Mouse (Mus musculus) liver, embryonic 12.5 days (tissue): ENCODE measurements at regions not wholly inside any gene's neighbourhood (a gene's known extent, or its start where the extent isn't known, plus 50 kb on each side); places are given as distances from the start of the nearest gene placed in this dataset.

ENCODE experiments used
- ATAC-seq: fragments of 200-750 bp; cut with Nextera tagmentation; 2 replicates; pipeline ENCODE4 v1.8.0; 2017; ENCODE audit warnings: moderate number of reproducible peaks, mild to moderate bottlenecking, moderate library complexity
- H3K27ac ChIP-seq: fragments of 300-500 bp; sonication (generic); 2 replicates; pipeline ENCODE4 v1.5.1; 2016; ENCODE audit warnings: mild to moderate bottlenecking
- H3K27me3 ChIP-seq: fragments of 300-500 bp; sonication (generic); replicated peaks from 2 replicates; pipeline ENCODE4 v1.6.1; 2016; ENCODE audit warnings: mild to moderate bottlenecking, moderate library complexity
- H3K36me3 ChIP-seq: fragments of 300-500 bp; sonication (generic); 2 replicates; pipeline ENCODE4 v1.6.1; 2016; ENCODE audit warnings: mild to moderate bottlenecking, moderate library complexity
- H3K4me1 ChIP-seq: fragments of 300-500 bp; sonication (generic); 2 replicates; pipeline ENCODE4 v1.6.1; 2016
- H3K4me2 ChIP-seq: fragments of 300-500 bp; sonication (generic); 2 replicates; pipeline ENCODE4 v1.6.1; 2016; ENCODE audit warnings: mild to moderate bottlenecking, moderate library complexity
- H3K4me3 ChIP-seq: fragments of 300-500 bp; sonication (generic); 2 replicates; pipeline ENCODE4 v1.5.1; 2016; ENCODE audit warnings: mild to moderate bottlenecking, moderate library complexity
- H3K9ac ChIP-seq: fragments of 300-500 bp; sonication (generic); 2 replicates; pipeline ENCODE4 v1.6.1; 2016; ENCODE audit warnings: mild to moderate bottlenecking, moderate library complexity
- H3K9me3 ChIP-seq: fragments of 300-500 bp; sonication (generic); replicated peaks from 2 replicates; pipeline ENCODE4 v1.6.1; 2016; ENCODE audit warnings: mild to moderate bottlenecking, moderate library complexity
- WGBS: fragments of 180-500 bp; shearing (Covaris S2); methylation state at CpG from one replicate; pipeline ENCODE4 v1.1.7; 2016; ENCODE audit not compliant: insufficient replicate concordance; 5-methylcytosine and 5-hydroxymethylcytosine counted together

DNA sequence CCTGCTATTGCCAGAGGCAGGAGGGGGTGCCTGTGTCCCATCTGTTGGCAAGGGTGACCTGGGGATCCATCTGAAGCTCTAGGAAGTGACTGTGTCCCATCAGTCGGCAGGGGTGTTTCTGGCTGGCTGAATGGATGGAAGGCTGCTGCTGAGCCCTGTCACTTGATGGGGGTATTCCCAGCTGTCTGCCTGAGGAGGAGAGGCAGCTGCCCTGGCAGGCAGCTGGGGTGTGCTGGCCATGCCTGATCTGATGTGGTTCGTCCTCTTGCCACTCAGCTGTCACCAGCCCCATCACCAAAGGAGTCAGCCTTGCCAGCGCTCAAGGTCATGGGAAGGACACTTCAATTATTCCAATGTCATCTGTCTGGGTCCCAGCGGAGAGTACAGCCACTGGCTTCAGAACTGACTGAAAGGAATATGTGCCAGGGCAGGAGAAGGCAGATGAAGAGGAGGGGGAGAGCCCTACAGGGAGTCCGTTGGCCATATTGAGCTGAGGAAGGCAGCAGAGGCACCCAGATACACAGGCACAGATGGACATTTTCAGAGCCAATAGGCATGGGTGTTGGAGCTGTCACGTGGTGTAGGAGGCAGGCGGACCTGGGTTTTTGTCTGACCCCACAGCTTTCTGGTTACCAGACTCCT lies 89.3 kb downstream of the Efnb1 start:
- H3K27ac ChIP-seq = no peak overlapping the region
- no peaks in the 10 kb centered on the region for H3K9me3 ChIP-seq
- WGBS = 65% methylated on average over 7 of the region's 7 CpGs
- no peak overlapping the region for H3K9ac ChIP-seq
- peaks cover 84% of the 10 kb centered on the region for H3K27me3 ChIP-seq
- H3K4me1 ChIP-seq = no peaks in the 10 kb centered on the region
- ATAC-seq = no peak
- H3K4me3 ChIP-seq = no peak overlapping the region
- no peak overlapping the region for H3K4me2 ChIP-seq
- no peaks in the 10 kb centered on the region for H3K36me3 ChIP-seq

DNA sequence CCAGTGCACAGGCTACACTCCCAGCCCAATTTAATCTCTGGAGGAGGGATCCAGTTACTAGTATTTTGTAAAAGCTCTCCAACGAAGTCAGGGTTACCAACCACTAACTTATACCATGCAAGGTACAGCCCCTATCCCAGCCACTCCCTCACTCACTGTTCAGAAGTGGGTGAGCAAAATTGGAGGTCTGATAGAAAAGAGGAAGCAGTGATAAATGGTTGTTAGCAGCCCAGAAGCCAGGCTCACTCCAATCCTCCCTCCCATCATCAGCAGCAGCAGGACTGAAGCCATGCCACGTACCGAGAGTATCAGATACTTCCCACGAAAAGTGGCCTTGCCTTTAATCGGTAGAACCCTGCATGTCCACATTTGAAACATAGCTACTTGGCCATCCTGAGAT lies 86.1 kb downstream of the Efnb1 start:
- Histone ChIP-seq H3K4me3 (no peak overlapping the region), H3K27me3 (peaks cover 91% of the 10 kb centered on the region), H3K36me3 (no peaks in the 10 kb centered on the region), H3K4me1 (no peaks in the 10 kb centered on the region), H3K9ac (no peak overlapping the region), H3K27ac (no peak overlapping the region), H3K4me2 (no peak overlapping the region), H3K9me3 (no peaks in the 10 kb centered on the region)
- ATAC-seq = no peak
- 59% methylated on average over 5 of the region's 5 CpGs for WGBS

DNA sequence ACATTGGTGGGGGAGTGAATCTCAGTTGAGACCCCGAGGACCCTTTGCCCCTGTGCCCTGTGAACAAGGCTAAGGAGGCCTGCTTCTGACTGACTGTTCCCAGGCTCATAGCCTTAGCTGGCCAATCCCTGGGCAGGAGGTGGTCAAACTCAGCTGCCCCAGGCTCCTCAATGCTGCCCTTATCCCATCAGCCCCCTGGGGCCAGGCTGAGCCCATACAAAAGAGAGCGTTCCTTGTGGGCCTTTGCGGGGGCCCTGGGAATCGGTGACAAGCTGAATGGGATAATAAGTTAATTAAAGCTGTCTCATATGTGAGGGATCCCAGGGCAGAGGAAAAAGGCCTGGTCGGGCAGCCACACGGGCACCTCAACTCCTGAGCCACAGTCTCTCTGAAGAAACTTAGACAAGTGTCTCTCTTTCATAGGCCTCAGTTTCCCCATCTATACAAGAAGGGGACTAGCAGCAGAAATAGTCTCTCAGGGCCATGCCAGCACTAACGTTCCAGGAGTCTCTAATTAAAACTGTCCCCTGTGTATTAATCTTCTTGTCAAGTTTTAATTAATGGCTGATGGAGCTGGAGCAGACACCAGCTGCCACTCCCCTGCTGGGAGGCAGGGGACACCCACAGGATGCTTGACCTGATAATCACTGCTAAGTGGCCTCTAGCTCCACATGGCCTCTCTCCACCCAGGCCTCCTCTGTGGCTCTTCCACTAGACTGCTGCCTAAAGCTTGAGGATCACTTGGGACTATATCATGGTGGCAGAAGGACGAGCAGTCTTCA lies 84.9 kb downstream of the Efnb1 start:
- H3K9ac ChIP-seq = no peak overlapping the region
- H3K4me2 ChIP-seq = no peak overlapping the region
- H3K36me3 ChIP-seq = no peaks in the 10 kb centered on the region
- no peak overlapping the region for H3K4me3 ChIP-seq
- no peaks in the 10 kb centered on the region for H3K4me1 ChIP-seq
- 48% methylated on average over 8 of the region's 8 CpGs for WGBS
- no peak overlapping the region for H3K27ac ChIP-seq
- peaks cover 95% of the 10 kb centered on the region for H3K27me3 ChIP-seq
- H3K9me3 ChIP-seq = no peaks in the 10 kb centered on the region
- no peak for ATAC-seq

DNA sequence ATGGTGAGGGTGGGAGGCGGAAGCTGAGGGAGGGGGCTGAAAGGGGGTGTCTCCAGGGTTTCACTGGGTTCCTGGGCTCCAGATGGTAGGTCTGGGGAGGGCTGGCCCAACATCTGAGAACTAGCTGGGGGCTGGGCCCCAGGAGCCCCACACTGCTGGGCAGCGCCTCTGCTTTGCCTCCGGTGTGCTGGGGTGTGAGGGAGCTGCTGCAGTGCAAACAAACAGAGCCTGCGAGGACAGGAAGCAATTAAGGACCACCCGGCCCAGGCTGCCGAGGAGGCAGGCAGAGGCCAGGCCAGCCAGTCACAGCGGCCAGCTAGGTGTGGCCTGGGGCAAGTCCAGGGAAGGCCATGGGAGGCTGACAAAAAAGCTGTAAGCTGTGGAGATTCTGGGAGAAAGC lies 82.3 kb downstream of the Efnb1 start:
- H3K27me3 ChIP-seq = peaks cover 92% of the 10 kb centered on the region
- H3K9me3 ChIP-seq = no peaks in the 10 kb centered on the region
- no peak overlapping the region for H3K9ac ChIP-seq
- no peak for ATAC-seq
- 44% methylated on average over 7 of the region's 7 CpGs for WGBS
- H3K4me2 ChIP-seq = no peak overlapping the region
- no peaks in the 10 kb centered on the region for H3K36me3 ChIP-seq
- H3K4me3 ChIP-seq = no peak overlapping the region
- H3K27ac ChIP-seq = no peak overlapping the region
- no peaks in the 10 kb centered on the region for H3K4me1 ChIP-seq

DNA sequence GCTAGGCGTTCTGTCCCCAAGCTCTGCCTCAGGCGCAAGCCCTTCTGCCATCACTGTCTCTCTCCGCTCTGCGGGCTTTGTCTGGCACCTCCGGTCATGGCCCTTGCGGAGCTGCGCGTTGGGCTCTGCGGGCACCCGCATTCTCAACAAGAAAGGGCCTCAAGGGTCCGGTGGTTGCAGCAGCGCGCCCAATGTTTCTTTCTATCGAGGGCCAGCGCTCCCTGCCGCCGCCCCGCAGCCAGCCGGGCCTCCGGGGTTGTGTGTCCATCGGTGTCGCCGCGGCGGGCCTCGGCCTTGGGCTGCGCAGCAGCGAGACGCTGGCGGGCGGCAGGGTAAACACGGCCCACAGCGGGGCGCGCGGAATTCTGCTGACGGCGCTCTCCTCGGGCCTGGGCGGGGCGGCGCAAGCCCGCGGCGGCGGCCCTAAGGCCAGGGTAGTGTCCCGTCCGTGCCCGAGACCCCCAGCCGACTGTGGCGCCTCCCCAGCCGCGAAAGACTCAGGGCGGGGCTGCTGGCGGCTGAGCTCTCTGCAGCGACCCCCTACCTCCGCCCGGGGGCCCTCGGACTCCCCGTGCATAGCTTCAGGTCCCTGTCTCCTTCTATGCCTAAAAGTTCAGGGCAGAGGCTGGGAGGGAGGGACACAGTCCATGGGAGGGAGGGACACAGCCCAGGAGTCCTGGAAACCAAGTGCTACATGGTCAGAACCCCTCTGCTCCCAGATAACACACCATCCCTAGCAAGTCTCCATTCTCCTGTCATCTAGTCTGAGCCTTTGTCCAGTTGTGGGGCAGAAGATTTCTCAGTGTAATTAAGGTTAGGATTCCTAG lies 80.9 kb downstream of the Efnb1 start:
- WGBS = 9% methylated on average over 43 of the region's 60 CpGs
- Histone ChIP-seq H3K36me3 (no peaks in the 10 kb centered on the region), H3K27ac (peak overlapping the region; percentile 17; the same call in 1 of the 2 replicates), H3K9me3 (no peaks in the 10 kb centered on the region), H3K4me1 (no peaks in the 10 kb centered on the region), H3K4me2 (peak overlapping the region; percentile 59), H3K9ac (peak overlapping the region; percentile 27; the same call in 1 of the 2 replicates), H3K27me3 (peaks cover 91% of the 10 kb centered on the region), H3K4me3 (peak overlapping the region; percentile 33)
- ATAC-seq = peak; percentile 21; the same call in 1 of the 2 replicates

DNA sequence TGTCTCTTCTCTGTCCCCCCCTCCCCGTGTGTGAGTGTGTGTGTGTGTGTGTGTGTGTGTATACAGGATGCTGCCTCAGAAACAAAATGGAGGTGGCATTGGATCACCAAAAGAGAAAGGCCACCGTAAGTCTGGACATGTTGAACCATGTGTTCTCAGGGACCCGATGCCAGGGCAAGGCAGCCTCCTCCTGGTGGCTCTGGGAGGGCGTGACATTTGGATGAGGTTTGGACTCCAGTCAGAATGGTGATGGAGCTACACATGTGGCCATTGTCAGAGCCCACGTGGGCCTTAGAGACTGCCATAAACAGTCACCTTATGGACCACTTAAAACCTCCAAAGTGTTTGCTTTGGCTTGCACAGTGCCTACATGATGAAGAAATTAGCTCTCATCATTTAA lies 80.0 kb downstream of the Efnb1 start:
- Histone ChIP-seq H3K4me1 (no peaks in the 10 kb centered on the region), H3K36me3 (no peaks in the 10 kb centered on the region), H3K27me3 (peaks cover 84% of the 10 kb centered on the region), H3K4me2 (no peak overlapping the region), H3K9me3 (no peaks in the 10 kb centered on the region), H3K27ac (no peak overlapping the region), H3K9ac (no peak overlapping the region), H3K4me3 (no peak overlapping the region)
- ATAC-seq = no peak
- 66% methylated on average over 5 of the region's 5 CpGs for WGBS

DNA sequence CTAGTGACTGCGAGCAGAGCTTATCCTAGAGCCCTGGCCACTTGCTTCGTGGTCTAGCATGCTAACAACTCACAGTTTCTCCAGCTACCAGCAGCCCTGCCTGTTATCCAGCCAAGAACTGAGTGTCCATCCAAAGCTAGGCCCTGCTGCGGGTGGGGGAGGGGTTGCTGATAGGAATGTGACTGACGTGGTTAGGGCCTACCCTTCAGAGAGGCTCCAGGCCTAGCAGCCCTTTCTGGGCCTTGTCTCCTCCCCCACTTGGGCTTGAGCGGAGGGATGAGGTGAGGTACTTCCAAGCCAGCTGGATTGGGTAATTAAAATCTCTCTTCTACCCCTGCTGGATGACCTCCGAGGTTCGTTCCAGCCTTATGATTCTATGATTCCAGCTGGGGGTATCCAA lies 79.2 kb downstream of the Efnb1 start:
- Histone ChIP-seq H3K9ac (no peak overlapping the region), H3K27ac (no peak overlapping the region), H3K27me3 (peaks cover 76% of the 10 kb centered on the region), H3K4me3 (no peak overlapping the region), H3K9me3 (no peaks in the 10 kb centered on the region), H3K4me2 (no peak overlapping the region), H3K36me3 (no peaks in the 10 kb centered on the region), H3K4me1 (no peaks in the 10 kb centered on the region)
- ATAC-seq = no peak
- 46% methylated on average over 7 of the region's 7 CpGs for WGBS

DNA sequence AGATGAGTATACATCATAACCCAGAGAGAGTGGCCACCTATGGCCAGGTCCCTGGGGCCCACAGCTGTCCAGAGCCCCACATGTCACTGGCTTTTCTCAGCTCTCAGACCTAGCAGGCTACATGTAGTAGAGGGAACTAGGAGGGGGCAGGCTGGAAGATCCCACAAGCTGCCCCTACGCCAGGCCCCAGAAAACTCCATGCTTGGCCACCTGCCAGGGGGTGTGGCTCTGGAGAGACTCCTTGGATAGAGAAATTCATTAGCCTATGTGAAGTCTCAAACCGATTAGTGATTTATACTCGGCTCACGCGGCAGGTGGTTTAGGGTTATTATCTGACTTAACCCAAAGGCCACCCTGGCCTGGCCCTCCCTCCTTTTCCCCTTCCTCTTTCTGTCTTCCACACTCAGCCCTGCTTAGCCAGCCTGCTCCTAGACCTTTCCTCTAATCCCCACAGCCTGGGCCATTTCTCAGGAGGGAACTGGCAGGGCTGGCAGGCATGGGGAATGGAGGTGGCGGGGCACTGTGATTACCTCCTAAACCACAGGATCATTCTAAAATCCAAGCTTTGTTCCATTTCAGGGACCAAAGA lies 77.7 kb downstream of the Efnb1 start:
- Histone ChIP-seq H3K27me3 (peaks cover 75% of the 10 kb centered on the region), H3K4me1 (no peaks in the 10 kb centered on the region), H3K4me2 (no peak overlapping the region), H3K36me3 (no peaks in the 10 kb centered on the region), H3K9ac (no peak overlapping the region), H3K9me3 (no peaks in the 10 kb centered on the region), H3K4me3 (no peak overlapping the region), H3K27ac (no peak overlapping the region)
- 64% methylated on average over 6 of the region's 6 CpGs for WGBS
- no peak for ATAC-seq

DNA sequence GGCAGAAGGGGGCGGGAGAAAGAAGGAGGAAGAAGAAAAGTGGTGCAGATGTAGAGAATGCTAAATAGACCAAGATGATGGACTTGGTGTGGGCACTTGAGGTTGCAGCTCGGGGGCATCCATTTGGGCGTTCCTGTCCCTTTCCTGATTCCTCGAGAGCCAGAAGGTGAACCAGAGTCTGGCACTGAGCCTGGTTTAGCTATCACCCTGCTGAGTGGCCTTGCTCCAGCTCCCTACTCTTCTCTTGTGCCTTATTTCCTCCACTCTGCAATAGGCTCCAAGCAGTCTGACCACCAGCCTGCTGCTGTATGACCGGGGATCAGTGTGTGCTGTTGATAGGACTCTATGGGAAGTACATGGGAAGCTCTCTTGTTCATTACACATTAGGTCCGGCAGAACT lies 68.1 kb downstream of the Efnb1 start:
- no peak overlapping the region for H3K9ac ChIP-seq
- H3K9me3 ChIP-seq = no peaks in the 10 kb centered on the region
- WGBS = 52% methylated on average over 6 of the region's 6 CpGs
- no peak overlapping the region for H3K4me3 ChIP-seq
- H3K4me2 ChIP-seq = no peak overlapping the region
- no peaks in the 10 kb centered on the region for H3K4me1 ChIP-seq
- H3K27ac ChIP-seq = no peak overlapping the region
- no peak for ATAC-seq
- no peaks in the 10 kb centered on the region for H3K36me3 ChIP-seq
- peaks cover 59% of the 10 kb centered on the region for H3K27me3 ChIP-seq

DNA sequence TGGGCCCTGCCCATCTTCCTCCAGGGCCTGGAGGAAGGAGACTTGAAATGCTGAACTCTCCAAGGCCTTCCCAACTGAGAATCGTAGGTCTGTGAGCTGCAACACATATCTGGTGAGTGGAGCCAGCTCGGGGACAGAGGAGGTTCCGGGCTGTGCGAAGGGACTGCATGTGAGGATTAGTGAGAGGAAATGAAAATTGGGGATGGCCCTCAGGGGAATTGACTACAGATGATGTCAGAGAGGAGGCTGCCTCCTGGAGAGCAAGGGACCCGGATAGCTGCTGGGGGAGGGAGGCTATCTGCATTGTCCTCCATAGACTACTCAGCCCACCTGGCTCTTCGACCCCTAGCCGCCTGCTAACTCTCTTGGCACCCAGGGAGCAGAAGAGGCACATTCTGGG lies 65.2 kb downstream of the Efnb1 start:
- no peak for ATAC-seq
- Histone ChIP-seq H3K36me3 (no peaks in the 10 kb centered on the region), H3K27ac (no peak overlapping the region), H3K9me3 (no peaks in the 10 kb centered on the region), H3K27me3 (peaks cover 52% of the 10 kb centered on the region), H3K4me3 (no peak overlapping the region), H3K4me2 (no peak overlapping the region), H3K4me1 (no peaks in the 10 kb centered on the region), H3K9ac (no peak overlapping the region)
- WGBS = 71% methylated on average over 7 of the region's 7 CpGs

DNA sequence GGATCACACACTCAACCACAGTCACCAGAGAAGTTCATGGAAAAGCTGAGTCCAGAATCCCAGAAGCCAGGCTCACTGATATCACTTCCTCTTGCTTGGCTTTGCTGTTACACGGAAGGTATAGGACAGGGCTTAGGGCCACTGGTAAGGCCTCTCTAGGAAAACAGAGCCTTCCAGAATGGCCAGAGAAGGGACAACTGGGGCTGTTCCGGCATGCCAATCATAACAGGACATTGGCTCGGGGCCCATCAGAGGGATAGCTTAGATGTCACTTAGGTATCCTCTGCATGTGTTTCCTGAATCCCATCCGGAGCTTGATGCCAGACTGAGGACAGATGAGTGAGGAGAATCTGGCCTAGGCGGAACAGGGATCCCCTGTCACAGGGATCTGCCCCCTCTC lies 63.7 kb downstream of the Efnb1 start:
- H3K4me3 ChIP-seq = no peak overlapping the region
- 0 out of 2 replicates have a peak, but pooled peaks have one; percentile 9 for ATAC-seq
- H3K4me1 ChIP-seq = no peaks in the 10 kb centered on the region
- H3K9me3 ChIP-seq = no peaks in the 10 kb centered on the region
- H3K9ac ChIP-seq = no peak overlapping the region
- no peaks in the 10 kb centered on the region for H3K36me3 ChIP-seq
- WGBS = 57% methylated on average over 5 of the region's 5 CpGs
- peak overlapping the region; percentile 65 for H3K4me2 ChIP-seq
- H3K27me3 ChIP-seq = peaks cover 45% of the 10 kb centered on the region; the same call in 1 of the 2 replicates
- H3K27ac ChIP-seq = peak overlapping the region; percentile 58
